Mouse (Mus musculus): ENCODE results near the gene Ciz1.

DNA sequence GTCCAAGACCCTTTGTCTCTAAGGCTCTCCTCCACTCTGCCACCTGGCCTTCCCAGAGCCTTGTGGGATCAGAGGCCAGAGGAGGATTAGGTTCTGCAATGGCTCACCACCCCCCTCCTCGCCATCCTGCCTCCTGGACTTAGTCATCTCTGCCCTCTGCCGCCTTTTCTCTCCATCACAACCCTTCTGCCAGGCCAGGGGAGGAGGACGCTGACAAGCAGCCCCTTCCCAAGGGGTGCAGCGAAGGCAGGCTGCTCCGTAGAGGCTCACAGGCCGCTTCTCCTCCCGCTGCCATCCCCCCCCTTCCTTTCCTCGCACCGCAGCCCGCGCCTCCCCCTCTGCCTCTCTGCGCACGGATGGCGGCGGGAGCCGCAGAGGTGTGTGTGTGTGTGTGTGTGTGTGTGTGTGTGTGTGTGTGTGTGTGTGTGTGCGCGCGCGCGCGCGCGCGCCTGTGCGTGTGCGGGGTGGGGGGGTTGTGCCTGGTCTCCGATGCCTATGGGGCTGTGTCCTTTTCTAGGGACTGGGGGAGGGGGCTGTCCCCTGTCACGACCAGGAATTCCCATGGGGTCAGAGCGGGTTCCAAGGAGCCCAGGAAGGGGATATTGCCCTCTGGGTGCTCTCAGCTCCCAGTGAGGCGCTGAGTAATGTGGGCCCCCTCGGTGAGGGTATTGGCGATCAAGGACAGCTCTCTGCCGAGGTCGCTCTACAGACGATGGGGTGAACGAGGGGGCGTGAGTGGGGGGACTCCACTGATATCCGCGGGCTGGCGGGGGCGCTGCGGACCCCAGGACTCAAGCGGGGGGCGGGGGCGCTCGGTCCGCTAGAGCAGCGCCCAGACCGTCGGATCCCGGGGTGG is at the start of gene Ciz1:
- TF ChIP-seq POLR2A (IDR thresholded peaks at IDR 0.05; ENCODE audit: insufficient read depth, low read length) (no peak), CTCF (IDR thresholded peaks at IDR 0.05; ENCODE audit: low read depth, low read length) (no peak)
